Mouse (Mus musculus): ENCODE results near the gene Slc44a3. TPM values are rescaled to one million over a fixed set of nuclear protein-coding genes. Genes with fewer than 3 reads are reported as not detected.

Gene Slc44a3
- polyA plus RNA-seq, 1 experiment, result 5.9 TPM

DNA sequence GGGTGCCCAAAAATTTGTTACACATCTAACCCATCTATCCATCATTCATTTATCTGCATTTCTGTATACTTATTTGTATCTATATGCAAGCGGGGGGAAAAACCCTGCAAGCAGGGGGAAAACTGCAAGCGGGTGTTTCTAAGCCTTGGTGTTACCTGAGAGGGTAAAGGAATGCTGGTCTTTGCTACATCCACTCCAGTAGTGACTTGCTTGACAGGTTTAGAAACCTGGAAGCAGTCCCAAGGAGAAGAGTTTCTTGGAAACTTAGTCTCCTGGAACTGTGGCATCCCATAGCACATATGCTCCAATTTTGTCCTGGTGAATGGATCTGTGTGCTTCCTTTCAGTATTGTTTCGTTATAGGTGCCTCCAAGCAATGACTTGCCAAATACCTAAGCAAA, 5.8 kb upstream of the Slc44a3 start:
- Histone ChIP-seq H3K27me3 (ENCODE audit: control insufficient read depth, insufficient read depth, low read length) (no peaks in the 10 kb centered on the region), H3K4me3 (ENCODE audit: low read depth, low read length) (no peak overlapping the region), H3K36me3 (ENCODE audit: control insufficient read depth, insufficient read depth, low read length) (no peaks in the 10 kb centered on the region), H3K4me1 (ENCODE audit: control insufficient read depth, insufficient read depth, insufficient read length, low read length) (0 out of 2 replicates have a peak, but pooled peaks cover 3% of the 10 kb centered on the region), H3K27ac (ENCODE audit: insufficient read depth, low read depth, low read length) (no peak overlapping the region)
- 90% methylated on average over 3 of the region's 3 CpGs for WGBS
- no peak for TF ChIP-seq POLR2A (IDR thresholded peaks at IDR 0.05; ENCODE audit: low read depth, low read length)
- no peak for TF ChIP-seq CTCF (IDR thresholded peaks at IDR 0.05; ENCODE audit: extremely low read depth, insufficient read length, insufficient replicate concordance, low read depth, low read length)

DNA sequence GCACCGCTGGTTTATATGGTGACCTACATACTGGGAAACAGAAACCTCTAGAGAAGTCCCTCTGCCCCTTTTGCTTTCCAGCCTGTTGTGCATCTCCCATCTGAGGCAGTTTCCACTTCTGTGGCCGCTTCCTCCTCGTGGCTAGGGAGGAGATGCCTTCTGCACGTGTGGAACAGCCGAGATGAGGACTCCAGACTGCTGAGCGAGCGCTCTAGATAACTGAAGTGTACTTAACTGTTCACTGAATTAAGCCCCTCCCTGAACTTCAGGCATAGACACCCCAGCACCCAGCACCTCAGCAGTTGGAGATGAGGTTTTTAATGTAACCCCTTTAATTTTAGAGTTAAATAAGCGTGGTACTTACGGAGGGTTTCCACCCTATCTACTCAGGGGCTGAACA, 4.6 kb upstream of the Slc44a3 start:
- 79% methylated on average over 9 of the region's 9 CpGs for WGBS
- H3K27ac ChIP-seq (ENCODE audit: insufficient read depth, low read depth, low read length), result no peak overlapping the region
- H3K27me3 ChIP-seq (ENCODE audit: control insufficient read depth, insufficient read depth, low read length), result no peaks in the 10 kb centered on the region
- H3K4me1 ChIP-seq (ENCODE audit: control insufficient read depth, insufficient read depth, insufficient read length, low read length), result peaks cover 4% of the 10 kb centered on the region; the same call in 1 of the 2 replicates
- TF ChIP-seq POLR2A (IDR thresholded peaks at IDR 0.05; ENCODE audit: low read depth, low read length) (no peak), CTCF (IDR thresholded peaks at IDR 0.05; ENCODE audit: extremely low read depth, insufficient read length, insufficient replicate concordance, low read depth, low read length) (no peak)
- no peak overlapping the region for H3K4me3 ChIP-seq (ENCODE audit: low read depth, low read length)
- H3K36me3 ChIP-seq (ENCODE audit: control insufficient read depth, insufficient read depth, low read length), result no peaks in the 10 kb centered on the region

DNA sequence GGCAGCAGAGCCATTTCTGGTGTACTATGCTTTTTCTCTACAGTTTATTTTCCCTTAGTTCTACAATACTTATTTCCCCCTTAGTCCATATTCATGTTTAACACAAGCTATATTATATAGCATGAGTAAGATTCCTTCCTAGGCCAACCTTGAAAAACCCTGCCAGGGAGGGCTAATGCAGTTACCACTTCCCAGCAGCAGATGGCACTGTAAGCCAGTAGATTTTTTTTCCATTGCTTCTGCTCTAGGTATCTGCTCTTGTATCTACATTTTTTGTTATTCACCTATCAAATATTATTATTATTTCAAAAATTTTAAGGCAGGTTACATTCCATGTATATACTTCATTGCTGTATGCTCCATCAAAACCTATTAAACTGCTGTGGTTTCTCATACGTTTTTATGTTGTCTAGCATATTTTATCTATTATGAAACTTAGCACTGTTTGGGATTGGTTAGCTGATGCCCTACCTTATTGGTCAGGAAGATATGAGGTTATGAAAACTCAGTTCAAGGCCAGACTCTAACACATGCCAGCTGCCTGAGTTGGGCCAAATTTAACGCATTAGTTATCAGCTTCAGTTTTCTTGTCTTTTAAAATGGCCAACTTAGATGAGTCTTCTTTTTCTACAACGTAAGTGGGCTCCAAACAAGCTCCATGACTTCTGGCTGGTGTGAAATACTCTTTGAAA, 3.8 kb upstream of the Slc44a3 start:
- Histone ChIP-seq H3K4me3 (ENCODE audit: low read depth, low read length) (no peak overlapping the region), H3K27ac (ENCODE audit: insufficient read depth, low read depth, low read length) (no peak overlapping the region), H3K36me3 (ENCODE audit: control insufficient read depth, insufficient read depth, low read length) (no peaks in the 10 kb centered on the region), H3K27me3 (ENCODE audit: control insufficient read depth, insufficient read depth, low read length) (no peaks in the 10 kb centered on the region), H3K4me1 (ENCODE audit: control insufficient read depth, insufficient read depth, insufficient read length, low read length) (peaks cover 4% of the 10 kb centered on the region; the same call in 1 of the 2 replicates)
- WGBS, result 84% methylated on average over 3 of the region's 3 CpGs
- no peak for TF ChIP-seq POLR2A (IDR thresholded peaks at IDR 0.05; ENCODE audit: low read depth, low read length)
- TF ChIP-seq CTCF (IDR thresholded peaks at IDR 0.05; ENCODE audit: extremely low read depth, insufficient read length, insufficient replicate concordance, low read depth, low read length), result peak; percentile 39; the same call in 1 of the 2 replicates

- Histone ChIP-seq H3K36me3 (ENCODE audit: control insufficient read depth, insufficient read depth, low read length) (no peaks in the 10 kb centered on the region), H3K27me3 (ENCODE audit: control insufficient read depth, insufficient read depth, low read length) (no peaks in the 10 kb centered on the region), H3K4me3 (ENCODE audit: low read depth, low read length) (peak overlapping the region; percentile 82), H3K27ac (ENCODE audit: insufficient read depth, low read depth, low read length) (peak overlapping the region; percentile 56), H3K4me1 (ENCODE audit: control insufficient read depth, insufficient read depth, insufficient read length, low read length) (peaks cover 10% of the 10 kb centered on the region; the same call in 1 of the 2 replicates)
- TF ChIP-seq POLR2A (IDR thresholded peaks at IDR 0.05; ENCODE audit: low read depth, low read length), result no peak
- no peak for TF ChIP-seq CTCF (IDR thresholded peaks at IDR 0.05; ENCODE audit: extremely low read depth, insufficient read length, insufficient replicate concordance, low read depth, low read length)
- 20% methylated on average over 16 of the region's 16 CpGs for WGBS
These were observed 645 bp downstream of the Slc44a3 start for GRCm38 (mm10) chr3:121531370-121532148.

DNA sequence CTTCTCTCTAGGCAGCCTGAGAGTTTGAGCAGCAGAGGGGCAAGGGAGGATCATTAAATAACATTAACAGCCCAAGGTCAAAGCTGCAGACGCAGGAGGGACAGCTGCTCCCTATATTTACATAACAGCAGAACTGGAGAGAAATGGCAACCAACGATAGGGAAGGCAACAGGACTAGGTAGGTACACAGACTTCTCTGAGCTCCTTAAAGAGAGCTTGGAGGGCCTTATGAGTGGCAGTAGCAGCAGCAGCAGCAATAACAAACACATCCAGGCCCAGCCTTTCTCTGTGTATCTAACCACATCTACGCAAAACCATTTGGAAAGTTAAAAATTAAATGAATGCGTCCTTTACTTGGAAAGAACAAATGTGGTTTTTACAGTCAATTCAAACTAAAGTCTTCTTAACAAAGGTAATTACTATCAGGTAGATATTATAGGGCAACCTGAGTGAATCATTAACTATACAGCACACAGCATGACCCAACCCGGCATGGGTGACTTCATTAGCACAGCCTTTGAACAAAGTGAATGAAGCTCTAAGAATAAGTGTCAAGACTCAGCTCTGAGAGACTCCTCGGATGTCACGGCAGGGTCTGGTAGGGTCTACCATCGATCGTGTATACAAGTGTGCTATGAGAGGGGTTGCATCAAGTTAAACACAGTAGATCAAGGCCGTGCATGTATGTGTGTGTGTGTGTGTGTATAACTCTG, 1.5 kb downstream of the Slc44a3 start:
- no peak overlapping the region; the same call in 1 of the 2 replicates for H3K4me3 ChIP-seq (ENCODE audit: low read depth, low read length)
- WGBS, result 20% methylated on average over 10 of the region's 10 CpGs
- H3K27me3 ChIP-seq (ENCODE audit: control insufficient read depth, insufficient read depth, low read length), result no peaks in the 10 kb centered on the region
- H3K27ac ChIP-seq (ENCODE audit: insufficient read depth, low read depth, low read length), result peak overlapping the region; percentile 82
- H3K36me3 ChIP-seq (ENCODE audit: control insufficient read depth, insufficient read depth, low read length), result no peaks in the 10 kb centered on the region
- TF ChIP-seq CTCF (IDR thresholded peaks at IDR 0.05; ENCODE audit: extremely low read depth, insufficient read length, insufficient replicate concordance, low read depth, low read length) (no peak), POLR2A (IDR thresholded peaks at IDR 0.05; ENCODE audit: low read depth, low read length) (no peak)
- H3K4me1 ChIP-seq (ENCODE audit: control insufficient read depth, insufficient read depth, insufficient read length, low read length), result peaks cover 10% of the 10 kb centered on the region; the same call in 1 of the 2 replicates

DNA sequence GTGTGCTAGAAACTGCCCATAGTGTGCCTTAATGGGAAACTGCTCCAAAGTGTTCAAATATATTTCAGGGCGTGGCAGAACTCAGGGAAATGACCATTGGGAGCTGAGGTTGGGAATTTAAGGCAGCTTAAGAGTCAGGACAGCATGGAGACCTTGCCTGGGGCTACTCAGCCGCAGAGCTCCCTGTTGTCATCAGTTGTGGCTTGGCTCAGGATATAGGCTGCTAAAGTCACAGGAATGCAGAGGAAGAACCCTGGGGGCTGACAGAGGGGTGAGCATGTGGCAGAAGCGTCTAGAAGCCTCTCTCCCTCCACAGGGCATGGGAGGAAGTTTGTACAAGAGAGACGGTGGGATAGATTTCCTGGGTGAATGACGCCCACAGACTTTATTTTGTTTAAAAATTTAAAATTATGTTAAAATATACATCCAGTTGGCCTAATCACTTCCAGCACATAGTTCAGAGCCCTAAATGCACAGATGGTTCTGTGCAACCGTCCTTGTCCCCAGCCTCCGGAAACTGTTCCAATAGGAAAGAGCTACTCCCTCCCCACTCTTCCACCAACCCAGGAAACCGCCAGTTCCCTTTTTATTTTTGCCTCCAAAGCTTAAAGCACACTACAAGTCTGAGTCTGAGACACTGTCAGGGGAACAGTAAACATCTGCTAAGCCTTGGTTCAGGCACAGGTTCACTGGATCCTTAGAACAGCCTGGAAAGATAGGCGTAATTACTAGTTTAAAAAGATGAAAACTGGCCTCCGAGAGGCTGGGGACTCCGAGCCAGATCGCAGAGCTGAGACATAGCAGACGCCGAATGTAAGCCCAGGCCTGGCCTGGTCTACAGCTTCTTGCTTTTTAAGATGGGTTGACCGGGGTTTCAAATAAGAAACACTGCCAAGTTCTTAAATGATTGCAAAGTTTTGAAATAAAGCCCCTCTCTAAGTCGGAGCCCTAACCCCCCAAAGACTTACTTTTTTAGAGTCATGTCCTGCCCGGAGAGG, 5.8 kb downstream of the Slc44a3 start:
- WGBS, result 77% methylated on average over 17 of the region's 17 CpGs
- H3K27ac ChIP-seq (ENCODE audit: insufficient read depth, low read depth, low read length), result no peak overlapping the region
- peaks cover 8% of the 10 kb centered on the region; the same call in 1 of the 2 replicates for H3K4me1 ChIP-seq (ENCODE audit: control insufficient read depth, insufficient read depth, insufficient read length, low read length)
- H3K27me3 ChIP-seq (ENCODE audit: control insufficient read depth, insufficient read depth, low read length), result no peaks in the 10 kb centered on the region
- H3K4me3 ChIP-seq (ENCODE audit: low read depth, low read length), result no peak overlapping the region
- no peak for TF ChIP-seq CTCF (IDR thresholded peaks at IDR 0.05; ENCODE audit: extremely low read depth, insufficient read length, insufficient replicate concordance, low read depth, low read length)
- no peak for TF ChIP-seq POLR2A (IDR thresholded peaks at IDR 0.05; ENCODE audit: low read depth, low read length)
- peaks cover 9% of the 10 kb centered on the region; the same call in 1 of the 2 replicates for H3K36me3 ChIP-seq (ENCODE audit: control insufficient read depth, insufficient read depth, low read length)

Data from small intestine, adult 2 months (tissue).